Mouse (Mus musculus) neural tube, embryonic 13.5 days (tissue): Measurements from ENCODE around the gene Zfp964. TPM values are rescaled to one million over a fixed set of nuclear protein-coding genes. Genes with fewer than 3 reads are reported as not detected.

ENCODE experiments used
- polyA plus RNA-seq: library from polyadenylated mRNA; unstranded; fragments of >200 nt; fragmentation: Nextera tagmentation; extraction: Ambion mirVana; gene quantifications from 2 replicates; pipeline ENCODE4 v1.2.1, GENCODE M21; 2015

The Zfp964 gene
- polyA plus RNA-seq, 1 experiment from 2014 or later, result 3.1 TPM

Other genes with a start within 250 kb of the Zfp964 start
- not detected in 2 replicates for gene Gm9495, start 200.9 kb upstream of the Zfp964 start, polyA plus RNA-seq
- not detected in 2 replicates for gene Gm7697, start 131.5 kb upstream of the Zfp964 start, polyA plus RNA-seq
- gene Zfp868, start 28.9 kb upstream of the Zfp964 start, polyA plus RNA-seq, result 43.8 and 44.4 TPM in 2 replicates
- 25.1 and 28.9 TPM in 2 replicates for gene Zfp869, start 56.2 kb downstream of the Zfp964 start, polyA plus RNA-seq
- gene Zfp963, start 95.5 kb downstream of the Zfp964 start, polyA plus RNA-seq, result 10.1 and 10.5 TPM in 2 replicates
- 0.50 and 0.55 TPM in 2 replicates for gene Gm20422, start 120.4 kb downstream of the Zfp964 start, polyA plus RNA-seq
- gene Atp13a1, start 136.7 kb downstream of the Zfp964 start, polyA plus RNA-seq, result 43.7 and 45.4 TPM in 2 replicates
- 39.6 and 45.7 TPM in 2 replicates for gene Zfp866, start 136.7 kb downstream of the Zfp964 start, polyA plus RNA-seq
- 24.8 and 27.6 TPM in 2 replicates for gene Gmip, start 154.2 kb downstream of the Zfp964 start, polyA plus RNA-seq
- 0.68 and 0.70 TPM in 2 replicates for gene Lpar2, start 167.9 kb downstream of the Zfp964 start, polyA plus RNA-seq
- 50.9 and 58.8 TPM in 2 replicates for gene Pbx4, start 178.0 kb downstream of the Zfp964 start, polyA plus RNA-seq
- gene Cilp2, start 233.2 kb downstream of the Zfp964 start, polyA plus RNA-seq, result 3.1 and 3.9 TPM in 2 replicates
- 3.4 TPM in 2 replicates for gene Tssk6, start 247.7 kb downstream of the Zfp964 start, polyA plus RNA-seq
- gene Ndufa13, start 248.1 kb downstream of the Zfp964 start, polyA plus RNA-seq, result 169 and 186 TPM in 2 replicates
- gene Yjefn3, start 248.2 kb downstream of the Zfp964 start, polyA plus RNA-seq, result 10.0 and 12.1 TPM in 2 replicates